Mouse (Mus musculus) hindbrain, embryonic 16.5 days (tissue): ENCODE measurements around the gene Skida1. TPM values are rescaled to one million over a fixed set of nuclear protein-coding genes. Genes with fewer than 3 reads are reported as not detected.

Experiments used
- ATAC-seq: fragments of 200-750 bp; cut with Nextera tagmentation; 2 replicates; pipeline ENCODE4 v1.8.0; 2017; ENCODE audit warnings: moderate TSS enrichment, moderate library complexity
- H3K27ac ChIP-seq: fragments of 300-500 bp; sonication (generic); 2 replicates; pipeline ENCODE4 v1.5.1; 2014; ENCODE audit warnings: low read depth, mild to moderate bottlenecking, control low read depth, low read length, moderate library complexity
- H3K27me3 ChIP-seq: fragments of 300-500 bp; sonication (generic); replicated peaks from 2 replicates; pipeline ENCODE4 v1.6.1; 2014; ENCODE audit warnings: low read length; ENCODE audit not compliant: control insufficient read depth, insufficient read depth
- H3K36me3 ChIP-seq: fragments of 300-500 bp; sonication (generic); 2 replicates; pipeline ENCODE4 v1.6.1; 2014; ENCODE audit warnings: mild to moderate bottlenecking, low read length, moderate library complexity, mixed read lengths; ENCODE audit not compliant: control insufficient read depth, insufficient read depth
- H3K4me1 ChIP-seq: fragments of 300-500 bp; sonication (generic); 2 replicates; pipeline ENCODE4 v1.6.1; 2014; ENCODE audit warnings: low read depth, low read length; ENCODE audit not compliant: control insufficient read depth, insufficient read depth
- H3K4me2 ChIP-seq: fragments of 300-500 bp; sonication (generic); 2 replicates; pipeline ENCODE4 v1.6.1; 2014; ENCODE audit warnings: mild to moderate bottlenecking, low read length, control low read depth, moderate library complexity
- H3K4me3 ChIP-seq: fragments of 300-500 bp; sonication (generic); 2 replicates; pipeline ENCODE4 v1.5.1; 2014; ENCODE audit warnings: mild to moderate bottlenecking, low read length, control low read depth, moderate library complexity
- H3K9ac ChIP-seq: fragments of 300-500 bp; sonication (generic); 2 replicates; pipeline ENCODE4 v1.6.1; 2014; ENCODE audit warnings: low read depth, mild to moderate bottlenecking, control low read depth, low read length, moderate library complexity
- H3K9me3 ChIP-seq: fragments of 300-500 bp; sonication (generic); 2 replicates; pipeline ENCODE4 v1.6.1; 2014; ENCODE audit warnings: mild to moderate bottlenecking, low read length, moderate library complexity; ENCODE audit not compliant: control insufficient read depth
- WGBS: fragments of 180-500 bp; shearing (Covaris S2); extraction: QIAGEN DNeasy Blood & Tissue Kit; methylation state at CpG from one replicate; pipeline ENCODE4 v1.1.7; 2014; 5-methylcytosine and 5-hydroxymethylcytosine counted together
- microRNA-seq: library from miRNA; unstranded; fragments of <30 nt; microRNA quantifications from one replicate; pipeline ENCODE4, GENCODE M21; 2017
- polyA plus RNA-seq: library from polyadenylated mRNA; unstranded; fragments of >200 nt; fragmentation: Nextera tagmentation; extraction: Ambion mirVana; gene quantifications from 2 replicates; pipeline ENCODE4 v1.2.1, GENCODE M21; 2015

Skida1 gene
- polyA plus RNA-seq, 1 experiment from 2014 or later: 4.4 TPM

GRCm38 (mm10) chr2:18012866-18013265, 36.0 kb downstream of the Skida1 start:
- ATAC-seq: no peak
- H3K36me3 ChIP-seq: no peaks in the 10 kb centered on the region
- no peak overlapping the region for H3K27ac ChIP-seq
- no peak overlapping the region for H3K4me3 ChIP-seq
- H3K4me1 ChIP-seq: no peaks in the 10 kb centered on the region
- no peaks in the 10 kb centered on the region for H3K27me3 ChIP-seq
- no peak overlapping the region for H3K9ac ChIP-seq
- H3K4me2 ChIP-seq: no peak overlapping the region
- 95% methylated on average over 3 of the region's 3 CpGs for WGBS
- no peaks in the 10 kb centered on the region for H3K9me3 ChIP-seq

DNA sequence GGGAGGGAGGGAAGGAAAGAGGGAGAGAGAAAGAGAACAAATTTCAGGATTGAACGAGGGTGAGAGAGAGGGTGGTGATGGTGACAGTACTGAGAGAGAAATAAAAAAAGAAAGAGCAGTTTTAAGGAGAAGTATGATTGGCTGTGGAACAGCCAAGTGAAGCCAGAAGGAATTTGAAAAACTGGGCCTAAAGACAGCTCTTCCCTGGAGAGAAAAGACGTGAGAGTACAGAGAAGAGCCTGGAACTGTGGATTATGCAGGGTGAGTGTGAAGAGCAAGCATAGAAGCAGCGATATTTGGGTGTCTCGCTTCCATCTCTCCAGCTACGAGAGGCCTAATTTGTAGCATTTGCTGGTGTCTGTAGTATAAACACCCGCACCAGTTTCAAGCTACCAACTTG, 37.6 kb downstream of the Skida1 start:
- Histone ChIP-seq H3K9ac (no peak overlapping the region), H3K27me3 (no peaks in the 10 kb centered on the region), H3K4me2 (no peak overlapping the region), H3K4me1 (no peaks in the 10 kb centered on the region), H3K9me3 (no peaks in the 10 kb centered on the region), H3K27ac (no peak overlapping the region), H3K4me3 (no peak overlapping the region), H3K36me3 (no peaks in the 10 kb centered on the region)
- ATAC-seq: no peak
- 85% methylated on average over 6 of the region's 6 CpGs for WGBS

GRCm38 (mm10) chr2:18005137-18005536, 43.7 kb downstream of the Skida1 start:
- Histone ChIP-seq H3K36me3 (no peaks in the 10 kb centered on the region), H3K4me2 (no peak overlapping the region), H3K4me3 (no peak overlapping the region), H3K9ac (no peak overlapping the region), H3K27me3 (no peaks in the 10 kb centered on the region), H3K9me3 (no peaks in the 10 kb centered on the region; the same call in 1 of the 2 replicates), H3K4me1 (no peaks in the 10 kb centered on the region), H3K27ac (no peak overlapping the region)
- 29% methylated on average over 8 of the region's 8 CpGs for WGBS
- ATAC-seq: no peak

DNA sequence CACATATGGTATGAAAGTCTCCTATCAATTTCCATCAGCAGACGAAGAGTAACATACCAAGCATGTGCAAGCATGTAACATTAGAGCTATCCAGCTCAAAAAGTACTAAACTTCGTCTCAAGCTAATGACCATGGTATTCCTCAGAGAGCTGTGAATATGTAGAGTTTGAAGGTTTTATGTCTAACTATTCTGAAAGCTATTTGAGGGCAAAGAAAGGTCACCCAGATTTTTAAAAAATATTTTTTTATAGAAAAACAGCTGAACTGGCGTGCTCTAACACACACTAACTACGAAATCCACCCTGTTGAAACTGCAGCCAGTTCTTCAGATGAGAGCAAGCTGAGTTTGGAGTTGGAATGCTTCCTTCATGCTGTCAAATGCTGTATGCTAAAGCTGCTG, 44.6 kb downstream of the Skida1 start:
- H3K4me1 ChIP-seq: no peaks in the 10 kb centered on the region
- H3K4me3 ChIP-seq: no peak overlapping the region
- no peaks in the 10 kb centered on the region for H3K27me3 ChIP-seq
- no peak overlapping the region for H3K4me2 ChIP-seq
- H3K9me3 ChIP-seq: no peaks in the 10 kb centered on the region; the same call in 1 of the 2 replicates
- H3K9ac ChIP-seq: no peak overlapping the region
- H3K27ac ChIP-seq: no peak overlapping the region
- 86% methylated on average over 4 of the region's 4 CpGs for WGBS
- no peaks in the 10 kb centered on the region for H3K36me3 ChIP-seq
- ATAC-seq: no peak

GRCm38 (mm10) chr2:18002306-18002705, 46.5 kb downstream of the Skida1 start:
- Histone ChIP-seq H3K9me3 (no peaks in the 10 kb centered on the region; the same call in 1 of the 2 replicates), H3K27me3 (no peaks in the 10 kb centered on the region), H3K9ac (no peak overlapping the region), H3K4me2 (no peak overlapping the region), H3K27ac (no peak overlapping the region), H3K4me3 (no peak overlapping the region), H3K36me3 (no peaks in the 10 kb centered on the region), H3K4me1 (no peaks in the 10 kb centered on the region)
- ATAC-seq: no peak
- 97% methylated on average over 3 of the region's 3 CpGs for WGBS

- H3K4me2 ChIP-seq: no peak within 1 kb of the TSS
- no peak within 1 kb of the TSS for H3K27ac ChIP-seq
- H3K9ac ChIP-seq: no peak within 1 kb of the TSS
- no peaks in the 10 kb centered on the region for H3K4me1 ChIP-seq
- no peaks in the 10 kb centered on the region for H3K27me3 ChIP-seq
- no peak within 1 kb of the TSS for H3K4me3 ChIP-seq
- H3K36me3 ChIP-seq: no peaks in the 10 kb centered on the region
- H3K9me3 ChIP-seq: no peaks in the 10 kb centered on the region; the same call in 1 of the 2 replicates
- no peak for ATAC-seq
Measured at GRCm38 (mm10) chr2:17996858-17997257, 52.0 kb downstream of the Skida1 start, which contains the start of gene H2al2a. H2al2a (minus strand) TSS chr2:17996958.

Small RNA genes lying within 50 kb of the gene (microRNA-seq; reads per million reads assigned to microRNA genes)
- gene Mir7655: 3.5 reads per million, percentile 10 among the genes with 10 or more reads in this experiment

Other genes with a start within 250 kb of the Skida1 start
- gene H2al2a, start 52.1 kb downstream of the Skida1 start, polyA plus RNA-seq: not detected in 2 replicates
- 6.1 and 8.2 TPM in 2 replicates for gene A930004D18Rik, start 11.3 kb downstream of the Skida1 start, polyA plus RNA-seq
- gene Mllt10, start 6.2 kb upstream of the Skida1 start, polyA plus RNA-seq: 37.5 and 42.9 TPM in 2 replicates